Mouse (Mus musculus): ENCODE data around the gene Ntrk1.

DNA sequence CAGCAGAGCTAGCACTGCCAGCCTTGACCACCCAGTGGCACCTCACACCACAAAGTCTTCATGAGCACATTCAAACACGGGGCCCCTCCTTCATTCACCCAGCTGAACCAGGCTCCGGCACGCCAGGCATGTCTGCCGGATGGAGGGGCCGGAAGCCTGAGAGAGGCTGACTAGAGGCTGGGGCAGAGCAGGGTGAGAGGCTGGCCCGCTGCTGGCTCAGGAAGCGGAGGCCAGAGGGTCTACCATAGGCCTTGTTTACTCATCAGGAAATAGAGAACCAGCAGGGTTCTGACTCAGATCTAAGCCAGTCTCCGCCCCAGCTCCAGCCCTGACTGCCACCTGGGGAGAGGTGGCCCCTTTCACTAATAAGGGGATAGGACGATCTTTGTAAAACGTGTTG, 29.9 kb downstream of the Ntrk1 start:
- TF ChIP-seq CTCF (IDR thresholded peaks at IDR 0.05; ENCODE audit: extremely low read depth, insufficient read depth, insufficient read length, insufficient replicate concordance): no peak
- no peak for TF ChIP-seq POLR2A (IDR thresholded peaks at IDR 0.05; ENCODE audit: low read depth, low read length)

Measured in spleen, adult 2 months (tissue).